Mouse (Mus musculus) heart, postnatal 0 days (tissue): ENCODE data around the gene Tff3. TPM values are rescaled to one million over a fixed set of nuclear protein-coding genes. Genes with fewer than 3 reads are reported as not detected.
A peak's percentile ranks its signal among the peaks of the same experiment; 100 is the strongest.

ENCODE experiments used
- ATAC-seq: fragments of 200-750 bp; cut with Nextera tagmentation; 2 replicates; pipeline ENCODE4 v1.8.0; 2017; ENCODE audit warnings: low read depth, moderate number of reproducible peaks, moderate library complexity; ENCODE audit not compliant: insufficient read depth
- DNase-seq: peaks from one replicate; pipeline ENCODE4 v3.0.0-alpha.2; 2016; ENCODE audit warnings: low spot score
- H3K27ac ChIP-seq: fragments of 300-500 bp; sonication (generic); 2 replicates; pipeline ENCODE4 v1.5.1; 2014; ENCODE audit warnings: low read depth, mild to moderate bottlenecking
- H3K27me3 ChIP-seq: fragments of 300-500 bp; sonication (generic); 2 replicates; pipeline ENCODE4 v1.6.1; 2014; ENCODE audit warnings: low read length, mixed read lengths; ENCODE audit not compliant: control insufficient read depth, insufficient read depth
- H3K36me3 ChIP-seq: fragments of 300-500 bp; sonication (generic); replicated peaks from 2 replicates; pipeline ENCODE4 v1.6.1; 2014; ENCODE audit warnings: low read length, mixed read lengths; ENCODE audit not compliant: control insufficient read depth, insufficient read depth
- H3K4me1 ChIP-seq: fragments of 300-500 bp; sonication (generic); 2 replicates; pipeline ENCODE4 v1.6.1; 2014; ENCODE audit warnings: antibody characterized with exemption; ENCODE audit not compliant: control insufficient read depth, insufficient read depth
- H3K4me2 ChIP-seq: fragments of 300-500 bp; sonication (generic); 2 replicates; pipeline ENCODE4 v1.6.1; 2014; ENCODE audit warnings: low read depth, mild to moderate bottlenecking, low read length, moderate library complexity
- H3K4me3 ChIP-seq: fragments of 300-500 bp; sonication (generic); 2 replicates; pipeline ENCODE4 v1.5.1; 2014; ENCODE audit warnings: low read depth, low read length
- H3K9ac ChIP-seq: fragments of 300-500 bp; sonication (generic); replicated peaks from 2 replicates; pipeline ENCODE4 v1.6.1; 2014; ENCODE audit warnings: low read depth, low read length, mixed read lengths
- H3K9me3 ChIP-seq: fragments of 300-500 bp; sonication (generic); replicated peaks from 2 replicates; pipeline ENCODE4 v1.6.1; 2016; ENCODE audit warnings: low read length; ENCODE audit not compliant: control insufficient read depth
- CTCF ChIP-seq: IDR thresholded peaks from 2 replicates; pipeline ENCODE4 v1.5.1; 2016; ENCODE audit warnings: antibody characterized with exemption, control low read depth, low read depth
- EP300 ChIP-seq: IDR thresholded peaks from 2 replicates; pipeline ENCODE4 v1.6.1; 2016; ENCODE audit warnings: antibody characterized with exemption, low read depth
- WGBS: fragments of 180-500 bp; shearing (Covaris S2); extraction: QIAGEN DNeasy Blood & Tissue Kit; methylation state at CpG from one replicate; pipeline ENCODE4 v1.1.7; 2014; 5-methylcytosine and 5-hydroxymethylcytosine counted together
- polyA plus RNA-seq: library from polyadenylated mRNA; unstranded; fragments of >200 nt; fragmentation: Nextera tagmentation; extraction: Ambion mirVana; gene quantifications from 2 replicates; pipeline ENCODE4 v1.2.1, GENCODE M21; 2015
- total RNA-seq: library from RNA; depleted of rRNA; stranded (reverse); fragments of >200 nt; gene quantifications from 2 replicates; pipeline ENCODE4 v1.2.3, GENCODE M21; 2014; ENCODE audit warnings: low replicate concordance

Tff3 gene
- total and polyA plus RNA-seq, 2 experiments from 2014 or later = not detected

GRCm38 (mm10) chr17:31121975-31122374 lies 7.5 kb downstream of the Tff3 start:
- Histone ChIP-seq H3K27me3 (no peaks in the 10 kb centered on the region), H3K9ac (no peak overlapping the region), H3K36me3 (no peaks in the 10 kb centered on the region), H3K4me2 (no peak overlapping the region), H3K27ac (no peak overlapping the region), H3K4me1 (no peaks in the 10 kb centered on the region), H3K4me3 (no peak overlapping the region), H3K9me3 (0 out of 2 replicates have a peak, but pooled peaks cover 6% of the 10 kb centered on the region)
- ATAC-seq (no peak), DNase-seq (peak; percentile 13)
- TF ChIP-seq CTCF (peak; percentile 68), EP300 (no peak)
- 9% methylated on average over 8 of the region's 8 CpGs for WGBS

- Histone ChIP-seq H3K4me3 (no peak overlapping the region), H3K4me2 (no peak overlapping the region), H3K4me1 (no peaks in the 10 kb centered on the region), H3K27me3 (no peaks in the 10 kb centered on the region), H3K27ac (no peak overlapping the region), H3K9me3 (0 out of 2 replicates have a peak, but pooled peaks cover 6% of the 10 kb centered on the region), H3K36me3 (0 out of 2 replicates have a peak, but pooled peaks cover 7% of the 10 kb centered on the region), H3K9ac (no peak overlapping the region)
- 7% methylated on average over 7 of the region's 7 CpGs for WGBS
- TF ChIP-seq CTCF = peak; percentile 97
- no peak for TF ChIP-seq EP300
- ATAC-seq (peak; percentile 57), DNase-seq (peak; percentile 55)
Measured at GRCm38 (mm10) chr17:31119429-31119828, 10.0 kb downstream of the Tff3 start.

- 83% methylated on average over 5 of the region's 5 CpGs for WGBS
- Histone ChIP-seq H3K27ac (no peak overlapping the region), H3K36me3 (peaks cover 20% of the 10 kb centered on the region), H3K9me3 (no peaks in the 10 kb centered on the region), H3K27me3 (no peaks in the 10 kb centered on the region), H3K4me1 (no peaks in the 10 kb centered on the region), H3K4me3 (no peak overlapping the region), H3K4me2 (no peak overlapping the region), H3K9ac (no peak overlapping the region)
- no peak for DNase-seq
- TF ChIP-seq EP300 (no peak), CTCF (no peak)
- ATAC-seq = no peak
Measured at GRCm38 (mm10) chr17:31117946-31118345, 11.5 kb downstream of the Tff3 start.

- Histone ChIP-seq H3K9me3 (no peaks in the 10 kb centered on the region), H3K36me3 (peaks cover 38% of the 10 kb centered on the region), H3K4me1 (no peaks in the 10 kb centered on the region), H3K9ac (no peak overlapping the region), H3K4me3 (no peak overlapping the region), H3K4me2 (no peak overlapping the region), H3K27ac (no peak overlapping the region), H3K27me3 (no peaks in the 10 kb centered on the region)
- ATAC-seq (no peak), DNase-seq (no peak)
- TF ChIP-seq CTCF (no peak), EP300 (no peak)
- WGBS = 55% methylated on average over 6 of the region's 6 CpGs
Measured at GRCm38 (mm10) chr17:31116063-31116462, 13.4 kb downstream of the Tff3 start.

GRCm38 (mm10) chr17:31113191-31113856 lies 16.1 kb downstream of the Tff3 start:
- TF ChIP-seq CTCF (no peak), EP300 (no peak)
- Histone ChIP-seq H3K9me3 (no peaks in the 10 kb centered on the region), H3K27ac (no peak overlapping the region), H3K36me3 (peaks cover 64% of the 10 kb centered on the region), H3K4me3 (no peak overlapping the region), H3K4me1 (no peaks in the 10 kb centered on the region), H3K4me2 (no peak overlapping the region), H3K27me3 (no peaks in the 10 kb centered on the region), H3K9ac (no peak overlapping the region)
- DNase-seq (no peak), ATAC-seq (no peak)
- WGBS = 73% methylated on average over 9 of the region's 9 CpGs

- H3K4me3 ChIP-seq = no peak overlapping the region
- no peak overlapping the region for H3K4me2 ChIP-seq
- 90% methylated on average over 15 of the region's 15 CpGs for WGBS
- DNase-seq (no peak), ATAC-seq (no peak)
- H3K9me3 ChIP-seq = no peaks in the 10 kb centered on the region
- H3K9ac ChIP-seq = no peak overlapping the region
- TF ChIP-seq CTCF = no peak
- no peak for TF ChIP-seq EP300
- H3K36me3 ChIP-seq = peaks cover 50% of the 10 kb centered on the region
- no peaks in the 10 kb centered on the region for H3K27me3 ChIP-seq
- H3K27ac ChIP-seq = no peak overlapping the region
- no peaks in the 10 kb centered on the region for H3K4me1 ChIP-seq
Measured at GRCm38 (mm10) chr17:31108388-31108787, 21.1 kb downstream of the Tff3 start.
